Mouse (Mus musculus) limb, embryonic 10.5 days (tissue): ENCODE data around the gene Mylk2. TPM values are rescaled to one million over a fixed set of nuclear protein-coding genes. Genes with fewer than 3 reads are reported as not detected.
A peak's percentile ranks its signal among the peaks of the same experiment; 100 is the strongest.

Source experiments
- DNase-seq: peaks from one replicate; pipeline ENCODE4 v3.0.0-alpha.2; 2017; ENCODE audit warnings: low spot score
- H3K27ac ChIP-seq: fragments of 300-500 bp; sonication (generic); 2 replicates; pipeline ENCODE4 v1.5.1; 2016; ENCODE audit warnings: mild to moderate bottlenecking
- H3K27me3 ChIP-seq: fragments of 300-500 bp; sonication (generic); 2 replicates; pipeline ENCODE4 v1.6.1; 2016; ENCODE audit warnings: low read depth, mild to moderate bottlenecking; ENCODE audit not compliant: poor library complexity, severe bottlenecking
- H3K36me3 ChIP-seq: fragments of 300-500 bp; sonication (generic); 2 replicates; pipeline ENCODE4 v1.6.1; 2016; ENCODE audit warnings: mild to moderate bottlenecking, moderate library complexity
- H3K4me1 ChIP-seq: fragments of 300-500 bp; sonication (generic); 2 replicates; pipeline ENCODE4 v1.6.1; 2016
- H3K4me3 ChIP-seq: fragments of 300-500 bp; sonication (generic); 2 replicates; pipeline ENCODE4 v1.5.1; 2016; ENCODE audit warnings: mild to moderate bottlenecking, moderate library complexity
- H3K9me3 ChIP-seq: fragments of 300-500 bp; sonication (generic); replicated peaks from 2 replicates; pipeline ENCODE4 v1.6.1; 2016; ENCODE audit warnings: mild to moderate bottlenecking
- WGBS: fragments of 180-500 bp; shearing (Covaris S2); methylation state at CpG from one replicate; pipeline ENCODE4 v1.1.7; 2016; 5-methylcytosine and 5-hydroxymethylcytosine counted together
- polyA plus RNA-seq: library from polyadenylated mRNA; unstranded; fragments of >200 nt; fragmentation: Nextera tagmentation; extraction: Ambion mirVana; gene quantifications from 2 replicates; pipeline ENCODE4 v1.2.1, GENCODE M21; 2016

Gene Mylk2
- polyA plus RNA-seq: not detected in 2 replicates

DNA sequence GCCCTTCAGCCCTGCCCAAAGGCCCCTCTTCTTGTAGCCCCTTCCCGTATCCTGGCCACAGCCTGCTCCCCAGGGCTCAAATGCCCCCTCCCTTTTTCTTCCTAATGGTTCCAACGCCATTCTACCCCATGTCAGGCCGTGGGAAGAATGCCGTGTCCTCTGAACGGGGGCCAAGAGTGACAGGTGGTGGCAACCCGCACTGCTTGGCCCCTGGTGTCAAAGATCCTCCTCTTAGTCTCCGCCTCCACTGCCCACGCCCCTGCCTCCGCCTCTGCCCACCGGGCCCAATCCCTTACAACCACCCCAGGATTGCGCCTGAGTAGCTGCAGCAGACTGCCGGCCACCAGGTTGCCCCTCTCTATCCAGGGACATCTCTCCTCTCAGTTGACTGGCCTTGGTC, at the start of gene Mylk2:
Gene Mylk2, plus strand, starts transcription at position 322 of the 400 bp plus-strand sequence.
- peaks cover 58% of the 10 kb centered on the region for H3K4me1 ChIP-seq
- H3K27me3 ChIP-seq: peaks cover 53% of the 10 kb centered on the region
- no peaks in the 10 kb centered on the region for H3K36me3 ChIP-seq
- H3K4me3 ChIP-seq: 0 out of 2 replicates have a peak within 1 kb of the TSS, but pooled peaks have one; percentile 8
- WGBS: 25% methylated on average over 12 of the region's 12 CpGs
- 0 out of 2 replicates have a peak within 1 kb of the TSS, but pooled peaks have one; percentile 14 for H3K27ac ChIP-seq
- no peaks in the 10 kb centered on the region for H3K9me3 ChIP-seq
- no peak for DNase-seq

GRCm38 (mm10) chr2:152861891-152862290, 49.3 kb upstream of the Mylk2 start:
- Histone ChIP-seq H3K4me3 (no peak overlapping the region), H3K9me3 (no peaks in the 10 kb centered on the region), H3K4me1 (no peaks in the 10 kb centered on the region), H3K27me3 (no peaks in the 10 kb centered on the region), H3K27ac (no peak overlapping the region), H3K36me3 (peaks cover 99% of the 10 kb centered on the region)
- no peak for DNase-seq
- 93% methylated on average over 1 of the region's 1 CpGs for WGBS

DNA sequence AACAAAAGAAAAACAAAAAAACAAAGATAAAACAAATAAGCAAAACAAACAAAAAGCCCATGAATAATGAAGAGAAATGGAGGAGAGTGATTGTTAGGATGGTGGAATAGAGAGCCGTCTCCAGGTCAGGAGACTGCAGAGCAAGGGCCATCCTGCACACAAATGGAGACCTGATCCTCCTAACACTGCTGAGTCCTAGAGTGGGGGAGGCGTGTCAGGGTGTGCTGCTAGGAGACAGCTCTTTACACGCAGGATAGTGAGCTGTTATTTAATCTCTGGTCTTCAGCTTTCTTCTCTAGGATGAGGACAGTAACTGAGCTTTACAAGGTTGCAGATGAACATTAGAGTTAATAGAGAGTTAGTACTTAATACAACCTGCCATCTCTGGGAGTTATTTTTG, 48.5 kb upstream of the Mylk2 start:
- WGBS: 87% methylated on average over 3 of the region's 3 CpGs
- H3K4me1 ChIP-seq: no peaks in the 10 kb centered on the region
- peaks cover 99% of the 10 kb centered on the region for H3K36me3 ChIP-seq
- no peak overlapping the region for H3K4me3 ChIP-seq
- H3K27ac ChIP-seq: no peak overlapping the region
- no peaks in the 10 kb centered on the region for H3K9me3 ChIP-seq
- no peak for DNase-seq
- no peaks in the 10 kb centered on the region for H3K27me3 ChIP-seq

DNA sequence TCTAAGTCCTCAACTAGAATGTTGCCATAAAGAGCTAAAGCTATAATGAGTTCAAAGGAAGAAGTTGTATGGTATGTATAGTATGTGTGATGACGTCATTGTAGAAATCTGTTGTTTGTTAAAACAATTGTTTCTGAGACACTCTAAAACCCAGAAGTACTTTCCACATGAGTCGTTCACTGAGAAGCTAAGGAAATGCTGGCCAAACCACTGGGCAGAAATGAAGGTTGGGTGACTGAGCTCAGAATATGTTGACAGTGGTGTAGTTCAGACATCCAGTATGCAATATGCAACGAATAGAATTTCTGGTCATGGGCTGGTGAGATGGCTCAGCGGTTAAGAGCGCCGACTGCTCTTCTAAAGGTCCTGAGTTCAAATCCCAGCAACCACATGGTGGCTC, 47.8 kb upstream of the Mylk2 start:
- DNase-seq: no peak
- no peak overlapping the region for H3K4me3 ChIP-seq
- H3K36me3 ChIP-seq: peaks cover 99% of the 10 kb centered on the region
- no peaks in the 10 kb centered on the region for H3K4me1 ChIP-seq
- H3K9me3 ChIP-seq: no peaks in the 10 kb centered on the region
- H3K27ac ChIP-seq: no peak overlapping the region
- WGBS: 96% methylated on average over 6 of the region's 6 CpGs
- H3K27me3 ChIP-seq: no peaks in the 10 kb centered on the region

GRCm38 (mm10) chr2:152878239-152878638, 32.9 kb upstream of the Mylk2 start:
- H3K27ac ChIP-seq: no peak overlapping the region
- 89% methylated on average over 3 of the region's 3 CpGs for WGBS
- peaks cover 97% of the 10 kb centered on the region for H3K36me3 ChIP-seq
- H3K9me3 ChIP-seq: no peaks in the 10 kb centered on the region
- no peak overlapping the region for H3K4me3 ChIP-seq
- DNase-seq: no peak
- no peaks in the 10 kb centered on the region for H3K4me1 ChIP-seq
- H3K27me3 ChIP-seq: no peaks in the 10 kb centered on the region

GRCm38 (mm10) chr2:152880898-152881297, 30.3 kb upstream of the Mylk2 start:
- Histone ChIP-seq H3K27ac (no peak overlapping the region), H3K36me3 (peaks cover 97% of the 10 kb centered on the region), H3K27me3 (no peaks in the 10 kb centered on the region), H3K4me3 (no peak overlapping the region), H3K9me3 (no peaks in the 10 kb centered on the region), H3K4me1 (no peaks in the 10 kb centered on the region)
- DNase-seq: no peak
- 95% methylated on average over 13 of the region's 13 CpGs for WGBS

GRCm38 (mm10) chr2:152884101-152884645, 27.0 kb upstream of the Mylk2 start:
- H3K27ac ChIP-seq: no peak overlapping the region
- H3K4me3 ChIP-seq: no peak overlapping the region
- peak; percentile 26 for DNase-seq
- H3K36me3 ChIP-seq: peaks cover 99% of the 10 kb centered on the region
- H3K4me1 ChIP-seq: no peaks in the 10 kb centered on the region
- no peaks in the 10 kb centered on the region for H3K27me3 ChIP-seq
- WGBS: 96% methylated on average over 6 of the region's 6 CpGs
- no peaks in the 10 kb centered on the region for H3K9me3 ChIP-seq

GRCm38 (mm10) chr2:152887230-152887629, 23.9 kb upstream of the Mylk2 start:
- H3K9me3 ChIP-seq: no peaks in the 10 kb centered on the region
- H3K27ac ChIP-seq: no peak overlapping the region
- WGBS: 87% methylated on average over 3 of the region's 3 CpGs
- no peaks in the 10 kb centered on the region for H3K4me1 ChIP-seq
- peaks cover 97% of the 10 kb centered on the region for H3K36me3 ChIP-seq
- DNase-seq: peak; percentile 23
- no peak overlapping the region for H3K4me3 ChIP-seq
- no peaks in the 10 kb centered on the region for H3K27me3 ChIP-seq

- H3K36me3 ChIP-seq: peaks cover 97% of the 10 kb centered on the region
- WGBS: 93% methylated on average over 5 of the region's 5 CpGs
- H3K4me3 ChIP-seq: no peak overlapping the region
- no peak overlapping the region for H3K27ac ChIP-seq
- no peak for DNase-seq
- H3K27me3 ChIP-seq: no peaks in the 10 kb centered on the region
- no peaks in the 10 kb centered on the region for H3K9me3 ChIP-seq
- no peaks in the 10 kb centered on the region for H3K4me1 ChIP-seq
Measured at GRCm38 (mm10) chr2:152888774-152889173, 22.4 kb upstream of the Mylk2 start.

DNA sequence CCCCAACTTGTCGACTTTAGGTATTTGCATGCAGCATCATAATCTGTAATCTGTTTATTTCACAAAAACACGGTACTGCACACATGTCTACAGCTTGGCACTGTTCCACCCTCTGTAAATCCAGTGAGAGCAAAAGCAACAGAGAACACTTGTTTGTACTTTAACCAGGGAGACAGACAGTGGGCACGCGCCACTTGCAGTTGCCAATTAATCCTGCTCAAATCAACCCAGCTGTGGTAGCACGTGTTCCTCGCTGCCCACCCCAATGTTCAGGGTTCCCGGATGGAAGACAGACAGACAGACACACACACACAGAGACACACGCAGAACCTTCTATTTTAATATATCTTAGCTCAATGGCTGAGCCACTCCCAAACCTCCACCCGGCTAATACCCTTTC, 15.3 kb upstream of the Mylk2 start:
- H3K4me1 ChIP-seq: no peaks in the 10 kb centered on the region
- no peaks in the 10 kb centered on the region for H3K9me3 ChIP-seq
- H3K27ac ChIP-seq: no peak overlapping the region
- peaks cover 82% of the 10 kb centered on the region for H3K36me3 ChIP-seq
- no peak for DNase-seq
- 96% methylated on average over 9 of the region's 9 CpGs for WGBS
- no peak overlapping the region for H3K4me3 ChIP-seq
- no peaks in the 10 kb centered on the region for H3K27me3 ChIP-seq

DNA sequence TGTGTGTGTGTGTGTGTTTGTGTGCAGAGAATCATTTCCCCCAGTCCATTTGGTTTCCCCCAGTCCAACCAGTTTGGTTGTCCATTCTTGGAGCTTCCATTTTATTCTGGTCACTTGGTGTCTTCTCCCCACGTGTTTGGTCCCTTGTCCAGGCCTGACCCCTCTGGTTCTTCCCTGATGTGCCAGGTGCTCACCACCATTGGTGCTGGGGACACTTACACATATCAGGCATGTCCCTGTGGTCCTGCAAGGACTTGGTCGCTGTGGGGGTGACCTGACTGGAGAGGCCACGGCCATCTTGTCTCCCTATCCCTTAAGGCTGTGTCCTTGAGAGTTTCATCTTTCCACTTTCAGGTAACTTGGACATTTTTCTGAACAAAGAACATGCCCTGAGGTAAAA, 14.2 kb upstream of the Mylk2 start:
- H3K4me3 ChIP-seq: no peak overlapping the region
- H3K27me3 ChIP-seq: no peaks in the 10 kb centered on the region
- no peak overlapping the region for H3K27ac ChIP-seq
- peaks cover 4% of the 10 kb centered on the region; the same call in 1 of the 2 replicates for H3K4me1 ChIP-seq
- 83% methylated on average over 3 of the region's 3 CpGs for WGBS
- peaks cover 71% of the 10 kb centered on the region for H3K36me3 ChIP-seq
- no peaks in the 10 kb centered on the region for H3K9me3 ChIP-seq
- no peak for DNase-seq

- Histone ChIP-seq H3K4me3 (no peak overlapping the region), H3K9me3 (no peaks in the 10 kb centered on the region), H3K27me3 (no peaks in the 10 kb centered on the region), H3K4me1 (peaks cover 25% of the 10 kb centered on the region), H3K36me3 (peaks cover 50% of the 10 kb centered on the region), H3K27ac (no peak overlapping the region)
- WGBS: 79% methylated on average over 6 of the region's 6 CpGs
- no peak for DNase-seq
Measured at GRCm38 (mm10) chr2:152899011-152899410, 12.1 kb upstream of the Mylk2 start.

DNA sequence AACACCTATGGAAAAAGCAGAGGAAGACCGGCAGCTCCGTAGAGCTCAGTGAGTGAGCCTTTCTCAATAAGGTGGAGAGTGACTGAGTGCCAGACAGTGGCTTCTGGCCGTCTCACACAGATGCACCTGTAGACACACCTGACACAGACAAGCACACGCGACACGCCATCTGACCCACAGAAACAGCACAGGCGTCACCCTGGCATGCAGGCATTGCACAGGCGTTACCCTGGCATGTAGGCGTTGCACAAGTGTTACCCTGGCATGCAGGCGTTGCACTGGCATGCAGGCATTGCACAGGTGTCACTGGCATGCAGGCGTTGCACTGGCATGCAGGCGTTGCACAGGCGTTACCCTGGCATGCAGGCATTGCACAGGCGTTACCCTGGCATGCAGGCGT, 9.9 kb upstream of the Mylk2 start:
- H3K27me3 ChIP-seq: no peaks in the 10 kb centered on the region
- peaks cover 47% of the 10 kb centered on the region for H3K4me1 ChIP-seq
- peaks cover 28% of the 10 kb centered on the region for H3K36me3 ChIP-seq
- DNase-seq: no peak
- no peak overlapping the region for H3K4me3 ChIP-seq
- no peaks in the 10 kb centered on the region for H3K9me3 ChIP-seq
- 94% methylated on average over 15 of the region's 15 CpGs for WGBS
- H3K27ac ChIP-seq: no peak overlapping the region

DNA sequence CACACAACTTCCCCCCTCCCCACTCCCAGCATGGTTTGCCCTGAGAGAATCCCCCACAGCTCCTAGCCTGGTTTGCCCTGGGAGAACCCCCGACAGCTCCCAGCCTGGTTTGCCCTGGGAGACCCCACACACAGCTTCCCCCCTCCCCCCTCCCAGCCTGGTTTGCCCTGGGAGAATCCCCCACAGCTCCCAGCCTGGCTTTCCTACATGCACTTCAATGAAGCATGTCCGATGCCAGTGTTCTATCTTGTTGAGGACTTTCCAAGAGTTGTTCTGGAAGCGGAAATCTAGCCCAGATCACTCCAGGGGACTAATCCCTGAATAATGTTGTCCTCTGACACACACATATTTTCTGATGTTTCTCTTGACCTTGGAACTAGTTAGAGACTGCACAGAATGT, 8.5 kb upstream of the Mylk2 start:
- H3K27ac ChIP-seq: peak overlapping the region; percentile 44; the same call in 1 of the 2 replicates
- H3K27me3 ChIP-seq: no peaks in the 10 kb centered on the region
- H3K4me3 ChIP-seq: no peak overlapping the region
- 60% methylated on average over 3 of the region's 3 CpGs for WGBS
- peaks cover 16% of the 10 kb centered on the region; the same call in 1 of the 2 replicates for H3K36me3 ChIP-seq
- no peaks in the 10 kb centered on the region for H3K9me3 ChIP-seq
- no peak for DNase-seq
- H3K4me1 ChIP-seq: peaks cover 61% of the 10 kb centered on the region
